Mouse (Mus musculus) hindbrain, embryonic 14.5 days (tissue): ENCODE results near the gene H2afz. TPM values are rescaled to one million over a fixed set of nuclear protein-coding genes. Genes with fewer than 3 reads are reported as not detected.

ENCODE experiments used
- ATAC-seq: fragments of 200-750 bp; cut with Nextera tagmentation; 2 replicates; pipeline ENCODE4 v1.8.0; 2017; ENCODE audit warnings: moderate number of reproducible peaks, mild to moderate bottlenecking, moderate TSS enrichment, moderate library complexity; ENCODE audit not compliant: low FRiP score
- DNase-seq: peaks from one replicate; pipeline ENCODE4 v3.0.0-alpha.2; 2015; ENCODE audit warnings: low spot score
- H3K27ac ChIP-seq: fragments of 300-500 bp; sonication (generic); 2 replicates; pipeline ENCODE4 v1.5.1; 2014; ENCODE audit warnings: mild to moderate bottlenecking, moderate library complexity
- H3K27me3 ChIP-seq: fragments of 300-500 bp; sonication (generic); 2 replicates; pipeline ENCODE4 v1.6.1; 2014; ENCODE audit warnings: mild to moderate bottlenecking, low read length, mixed read lengths; ENCODE audit not compliant: control insufficient read depth, insufficient read depth
- H3K36me3 ChIP-seq: fragments of 300-500 bp; sonication (generic); replicated peaks from 2 replicates; pipeline ENCODE4 v1.6.1; 2014; ENCODE audit not compliant: control insufficient read depth, insufficient read depth
- H3K4me1 ChIP-seq: fragments of 300-500 bp; sonication (generic); replicated peaks from 2 replicates; pipeline ENCODE4 v1.6.1; 2014; ENCODE audit warnings: antibody characterized with exemption, low read length, mixed read lengths; ENCODE audit not compliant: control insufficient read depth, insufficient read depth
- H3K4me2 ChIP-seq: fragments of 300-500 bp; sonication (generic); replicated peaks from 2 replicates; pipeline ENCODE4 v1.6.1; 2014; ENCODE audit warnings: mild to moderate bottlenecking, moderate library complexity
- H3K4me3 ChIP-seq: fragments of 300-500 bp; sonication (generic); replicated peaks from 2 replicates; pipeline ENCODE4 v1.5.1; 2014; ENCODE audit warnings: mild to moderate bottlenecking, low read length
- H3K9ac ChIP-seq: fragments of 300-500 bp; sonication (generic); 2 replicates; pipeline ENCODE4 v1.6.1; 2014
- H3K9me3 ChIP-seq: fragments of 300-500 bp; sonication (generic); 2 replicates; pipeline ENCODE4 v1.6.1; 2016; ENCODE audit warnings: low read length; ENCODE audit not compliant: control insufficient read depth
- WGBS: fragments of 180-500 bp; shearing (Covaris S2); extraction: QIAGEN DNeasy Blood & Tissue Kit; methylation state at CpG from one replicate; pipeline ENCODE4 v1.1.7; 2014; 5-methylcytosine and 5-hydroxymethylcytosine counted together
- polyA plus RNA-seq: library from polyadenylated mRNA; unstranded; fragments of >200 nt; fragmentation: Nextera tagmentation; extraction: Ambion mirVana; gene quantifications from 2 replicates; pipeline ENCODE4 v1.2.1, GENCODE M21; 2014

Gene H2afz
- polyA plus RNA-seq, 1 experiment from 2014 or later, result 748 TPM

GRCm38 (mm10) chr3:137860394-137861170, 3.7 kb upstream of the H2afz start:
- Histone ChIP-seq H3K4me2 (no peak overlapping the region), H3K4me1 (peaks cover 10% of the 10 kb centered on the region; the same call in 1 of the 2 replicates), H3K27ac (no peak overlapping the region), H3K4me3 (no peak overlapping the region), H3K9me3 (no peaks in the 10 kb centered on the region), H3K9ac (no peak overlapping the region), H3K27me3 (no peaks in the 10 kb centered on the region), H3K36me3 (no peaks in the 10 kb centered on the region)
- DNase-seq (no peak), ATAC-seq (no peak)
- 83% methylated on average over 8 of the region's 8 CpGs for WGBS

- H3K27me3 ChIP-seq, result no peaks in the 10 kb centered on the region
- ATAC-seq (no peak), DNase-seq (no peak)
- WGBS, result 85% methylated on average over 4 of the region's 4 CpGs
- no peak overlapping the region for H3K27ac ChIP-seq
- peaks cover 6% of the 10 kb centered on the region for H3K36me3 ChIP-seq
- no peak overlapping the region for H3K4me3 ChIP-seq
- peaks cover 6% of the 10 kb centered on the region for H3K4me1 ChIP-seq
- no peak overlapping the region for H3K4me2 ChIP-seq
- no peak overlapping the region for H3K9ac ChIP-seq
- H3K9me3 ChIP-seq, result no peaks in the 10 kb centered on the region
Measured at GRCm38 (mm10) chr3:137861436-137861835, 2.9 kb upstream of the H2afz start.

- WGBS, result 95% methylated on average over 3 of the region's 3 CpGs
Measured at GRCm38 (mm10) chr3:137862600-137862999, 1.7 kb upstream of the H2afz start.

DNA sequence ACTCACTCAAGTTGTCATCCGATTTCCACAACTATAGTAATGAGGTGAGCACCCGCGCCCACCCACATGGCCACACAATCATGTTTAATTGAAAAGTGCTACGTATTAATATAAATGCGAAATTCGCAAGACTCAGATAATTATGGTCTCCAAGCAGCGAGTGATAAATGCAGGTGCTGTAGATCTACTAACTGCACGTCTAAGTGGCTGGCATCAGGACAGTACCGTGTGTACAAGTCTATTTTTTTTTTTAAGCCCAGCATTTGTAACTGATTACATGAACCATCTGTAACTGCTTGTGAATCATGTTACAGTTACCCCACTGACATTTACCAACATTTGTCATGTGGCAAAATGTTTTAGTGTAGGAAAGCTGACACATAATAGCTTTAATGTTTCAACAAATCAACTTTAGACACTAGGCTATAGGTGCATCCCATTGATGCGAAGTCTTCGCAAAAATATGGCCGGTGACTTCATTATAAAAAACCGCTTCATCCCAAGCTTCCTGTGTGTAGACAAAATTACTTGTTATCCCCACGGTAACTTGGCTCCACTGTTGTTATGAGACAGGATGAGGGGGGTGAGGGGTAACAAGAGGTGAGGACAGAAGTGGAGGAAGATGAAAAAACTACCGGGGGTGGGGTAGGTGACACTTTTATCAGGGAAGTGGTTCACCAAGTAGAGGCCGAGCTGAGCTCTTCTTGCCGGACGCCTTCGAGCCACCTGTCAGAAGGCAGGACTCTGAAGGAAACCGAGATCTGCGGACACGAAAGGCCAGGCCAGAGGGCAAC, 760 bp upstream of the H2afz start:
- no peaks in the 10 kb centered on the region for H3K27me3 ChIP-seq
- no peak; the same call in 1 of the 2 replicates for ATAC-seq
- peak overlapping the region; percentile 87 for H3K4me3 ChIP-seq
- DNase-seq, result no peak
- peaks cover 6% of the 10 kb centered on the region for H3K36me3 ChIP-seq
- H3K4me1 ChIP-seq, result peaks cover 16% of the 10 kb centered on the region
- H3K9me3 ChIP-seq, result no peaks in the 10 kb centered on the region
- H3K4me2 ChIP-seq, result peak overlapping the region; percentile 63
- H3K27ac ChIP-seq, result peak overlapping the region; percentile 87
- WGBS, result 35% methylated on average over 22 of the region's 22 CpGs
- peak overlapping the region; percentile 63 for H3K9ac ChIP-seq

More at GRCm38 (mm10) chr3:137862600-137862999, 1.7 kb upstream of the H2afz start:
- ATAC-seq (no peak), DNase-seq (no peak)
- Histone ChIP-seq H3K36me3 (peaks cover 6% of the 10 kb centered on the region), H3K4me2 (no peak overlapping the region), H3K4me1 (peaks cover 12% of the 10 kb centered on the region), H3K9me3 (no peaks in the 10 kb centered on the region), H3K27ac (no peak overlapping the region), H3K4me3 (no peak overlapping the region), H3K27me3 (no peaks in the 10 kb centered on the region), H3K9ac (no peak overlapping the region)

DNA sequence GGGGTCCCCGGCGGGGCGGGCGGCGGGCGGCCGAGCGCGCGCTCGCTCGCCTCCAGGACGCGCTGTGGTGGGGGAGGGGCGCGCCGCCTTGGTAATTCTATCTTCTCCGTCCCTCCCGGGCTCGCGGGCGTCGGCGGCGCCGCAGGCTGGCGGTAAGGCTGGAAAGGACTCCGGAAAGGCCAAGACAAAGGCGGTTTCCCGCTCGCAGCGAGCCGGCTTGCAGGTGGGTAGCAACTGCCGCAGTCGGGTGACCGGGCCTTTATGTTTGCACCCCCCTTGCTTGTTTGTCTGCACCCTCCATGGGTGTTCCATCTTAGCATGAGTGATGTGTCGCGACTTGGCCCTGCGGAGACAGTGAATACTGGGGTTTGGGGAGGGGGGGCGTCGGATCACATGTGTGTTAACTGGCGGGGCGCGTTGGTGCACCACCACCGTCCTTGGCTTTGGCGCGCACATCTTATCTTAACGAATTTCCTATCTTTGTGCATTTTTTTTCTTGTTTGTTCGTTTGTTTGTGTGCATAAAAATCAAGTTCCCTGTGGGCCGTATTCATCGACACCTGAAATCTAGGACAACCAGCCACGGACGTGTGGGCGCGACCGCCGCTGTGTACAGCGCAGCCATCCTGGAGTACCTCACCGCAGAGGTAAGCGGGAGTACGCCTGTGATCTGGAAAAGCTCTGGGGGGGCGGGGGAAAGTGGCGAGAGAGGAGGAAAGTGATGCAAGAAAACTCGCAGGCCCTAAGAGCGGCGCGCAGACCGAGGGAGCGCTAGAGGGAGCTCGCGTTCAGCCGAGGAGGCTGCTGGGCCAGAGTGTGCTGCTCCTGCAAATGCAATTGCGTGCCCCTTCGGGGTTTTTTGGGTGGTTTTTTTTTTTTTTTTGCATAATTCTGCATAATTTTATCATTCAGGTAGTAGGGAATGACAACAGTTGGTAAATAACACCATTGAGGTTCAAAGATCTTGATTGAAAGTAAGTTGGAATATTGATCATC, 998 bp downstream of the H2afz start:
- peak; percentile 47 for ATAC-seq
- Histone ChIP-seq H3K27ac (peak overlapping the region; percentile 96), H3K36me3 (peaks cover 6% of the 10 kb centered on the region), H3K4me1 (peaks cover 24% of the 10 kb centered on the region), H3K4me2 (peak overlapping the region; percentile 55), H3K9me3 (no peaks in the 10 kb centered on the region), H3K27me3 (no peaks in the 10 kb centered on the region), H3K9ac (peak overlapping the region; percentile 92), H3K4me3 (peak overlapping the region; percentile 87)
- DNase-seq, result peak; percentile 95
- under 1% methylated on average over 68 of the region's 74 CpGs for WGBS

- DNase-seq, result peak; percentile 28
- Histone ChIP-seq H3K4me2 (peak overlapping the region; percentile 86), H3K9ac (peak overlapping the region; percentile 98), H3K9me3 (no peaks in the 10 kb centered on the region), H3K27ac (peak overlapping the region; percentile 97), H3K4me3 (peak overlapping the region; percentile 90), H3K4me1 (peaks cover 24% of the 10 kb centered on the region), H3K27me3 (no peaks in the 10 kb centered on the region), H3K36me3 (peaks cover 6% of the 10 kb centered on the region)
- 0% methylated on average over 2 of the region's 2 CpGs for WGBS
- ATAC-seq, result no peak
Measured at GRCm38 (mm10) chr3:137867133-137867436, 2.8 kb downstream of the H2afz start.

DNA sequence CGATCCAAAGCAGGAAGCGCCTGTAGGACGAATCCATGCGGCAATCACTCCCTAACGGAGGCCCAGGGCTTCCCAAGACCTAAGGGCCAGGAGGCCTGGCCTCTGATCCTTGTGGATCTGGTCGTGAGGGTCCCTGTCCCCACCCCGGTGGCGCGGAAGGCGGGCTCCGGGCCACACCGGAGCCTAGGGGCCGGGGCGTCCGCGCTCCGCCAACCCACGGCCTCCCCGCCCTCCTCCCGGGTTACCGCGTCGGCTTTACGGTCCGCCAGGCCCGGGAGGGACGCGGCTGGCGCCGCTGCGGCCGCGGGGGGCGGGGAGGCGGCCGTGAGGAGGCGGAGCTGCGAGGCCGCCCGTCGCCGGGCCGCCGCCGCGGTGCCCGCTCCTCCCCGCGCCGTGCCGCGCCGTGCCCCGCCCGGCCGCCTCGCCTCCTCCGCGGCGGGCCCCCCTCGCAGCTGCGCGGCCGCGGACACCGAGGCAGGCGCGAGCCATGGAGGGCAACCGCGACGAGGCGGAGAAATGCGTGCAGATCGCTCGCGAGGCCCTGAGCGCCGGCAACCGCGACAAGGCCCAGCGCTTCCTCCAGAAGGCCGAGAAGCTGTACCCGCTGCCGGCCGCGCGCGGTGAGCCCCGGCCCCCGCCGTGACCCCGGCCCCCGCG, 3.3 kb downstream of the H2afz start, which contains the start of gene Dnajb14:
Gene Dnajb14, plus strand, starts transcription at position 239 of the 657 bp plus-strand sequence.
- H3K4me2 ChIP-seq, result peak within 1 kb of the TSS; percentile 86
- no peaks in the 10 kb centered on the region for H3K27me3 ChIP-seq
- peak within 1 kb of the TSS; percentile 97 for H3K27ac ChIP-seq
- H3K9ac ChIP-seq, result peak within 1 kb of the TSS; percentile 98
- peak; percentile 21 for ATAC-seq
- peak within 1 kb of the TSS; percentile 90 for H3K4me3 ChIP-seq
- WGBS, result under 1% methylated on average over 71 of the region's 94 CpGs
- H3K36me3 ChIP-seq, result peaks cover 6% of the 10 kb centered on the region
- DNase-seq, result peak; percentile 60
- H3K9me3 ChIP-seq, result no peaks in the 10 kb centered on the region
- peaks cover 24% of the 10 kb centered on the region for H3K4me1 ChIP-seq

DNA sequence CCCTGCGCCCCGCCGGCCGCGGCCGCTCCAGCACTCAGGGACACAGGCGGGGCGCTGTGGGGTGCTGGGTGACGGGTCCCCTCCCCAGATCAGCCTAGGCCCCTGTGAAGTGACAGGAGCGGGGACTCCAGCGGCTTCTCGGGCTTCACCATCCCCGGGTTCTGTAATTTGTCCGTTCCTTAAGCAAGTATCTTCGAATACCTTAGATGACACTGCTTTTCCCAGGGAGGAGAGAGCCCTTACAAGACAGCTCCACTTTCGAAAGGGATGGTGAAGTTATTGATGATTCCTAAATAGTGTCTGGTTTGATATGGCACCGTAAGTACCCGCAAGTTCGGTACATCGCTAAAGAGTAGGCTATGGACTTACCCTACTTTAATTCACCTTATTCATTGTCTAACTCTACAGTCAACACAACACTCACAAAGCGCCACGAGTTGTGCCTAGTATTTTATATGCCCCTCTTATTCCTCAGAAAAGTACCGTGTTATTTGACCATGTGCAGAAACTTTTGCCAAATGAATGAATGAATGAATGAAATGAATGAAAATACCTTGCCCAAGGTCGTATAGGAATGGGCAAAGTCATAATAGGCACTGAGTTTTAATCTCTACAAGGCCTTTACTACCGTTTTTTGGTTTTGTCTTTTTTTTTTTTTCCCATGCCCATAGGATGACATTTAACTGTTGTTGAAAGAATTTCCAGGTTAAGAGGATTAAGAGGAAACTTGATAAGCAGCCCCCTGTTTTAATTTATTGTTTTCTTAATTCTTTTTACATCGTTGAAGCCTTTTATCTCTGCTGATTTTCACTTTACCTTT, 4.0 kb downstream of the H2afz start:
- Histone ChIP-seq H3K27ac (peak overlapping the region; percentile 97), H3K27me3 (no peaks in the 10 kb centered on the region), H3K4me3 (peak overlapping the region; percentile 90), H3K4me1 (peaks cover 22% of the 10 kb centered on the region), H3K4me2 (peak overlapping the region; percentile 86), H3K9me3 (no peaks in the 10 kb centered on the region), H3K36me3 (peaks cover 6% of the 10 kb centered on the region), H3K9ac (peak overlapping the region; percentile 98)
- ATAC-seq (no peak), DNase-seq (peak; percentile 46)
- WGBS, result 4% methylated on average over 26 of the region's 26 CpGs
